Mouse (Mus musculus) heart, adult 8-10 months (tissue): ENCODE results near the gene Gabarapl2. TPM values are rescaled to one million over a fixed set of nuclear protein-coding genes. Genes with fewer than 3 reads are reported as not detected.

Experiments used
- DNase-seq: peaks from one replicate; pipeline ENCODE4 v3.0.0; 2022; ENCODE audit warnings: low spot score
- total RNA-seq, 4 experiments: library from RNA; stranded (reverse); gene quantifications; 2 replicates each; pipeline ENCODE4 v1.2.4; 2022

Gene Gabarapl2
- total RNA-seq, 4 experiments from 2014 or later, result 121 to 131 (median 122) TPM

- DNase-seq, result no peak
Measured at GRCm38 (mm10) chr8:111967246-111967870, 26.9 kb downstream of the Gabarapl2 start.

- DNase-seq, result no peak
Measured at GRCm38 (mm10) chr8:111968541-111968940, 28.0 kb downstream of the Gabarapl2 start.

DNA sequence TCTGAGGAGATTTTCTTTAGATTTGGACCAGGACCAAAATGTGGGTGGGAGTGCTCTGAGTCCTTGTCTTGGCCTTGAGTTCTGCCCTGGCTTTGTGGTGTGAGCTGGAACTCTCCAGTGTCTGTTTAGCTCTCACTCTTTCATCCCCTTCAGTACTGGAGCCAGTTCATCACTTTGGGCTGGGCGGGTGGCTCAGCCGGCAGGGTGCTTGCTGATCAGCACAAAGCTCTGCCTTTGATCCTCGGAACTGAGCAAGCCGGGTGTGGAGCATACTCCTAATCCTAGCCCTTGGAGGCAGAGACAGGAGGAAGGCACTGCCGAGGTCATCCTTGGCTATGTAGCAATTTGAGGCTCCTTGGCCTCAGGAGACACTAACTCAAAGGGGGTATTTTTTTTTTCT lies 28.5 kb downstream of the Gabarapl2 start:
- DNase-seq, result no peak

DNA sequence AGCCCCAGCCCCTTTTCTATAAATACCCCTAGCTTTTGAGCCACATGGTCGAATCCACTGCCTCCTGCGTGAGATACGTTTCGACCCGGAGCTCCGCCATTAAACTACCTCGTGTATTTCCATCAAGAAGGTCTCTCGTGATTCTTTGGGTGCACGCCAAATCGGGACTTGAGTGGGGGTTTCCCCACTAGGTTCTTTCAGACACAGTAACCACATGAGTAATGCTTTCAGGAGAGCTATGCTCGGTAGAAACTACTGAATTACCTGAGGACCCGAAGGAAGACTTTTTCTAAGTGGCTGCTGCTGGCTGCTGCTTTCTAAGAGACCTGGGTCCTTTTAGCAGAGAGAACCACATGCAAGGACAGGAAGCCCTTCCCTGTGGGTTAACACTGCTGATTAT lies 33.6 kb downstream of the Gabarapl2 start:
- no peak for DNase-seq

- no peak for DNase-seq
Measured at GRCm38 (mm10) chr8:111975706-111976105, 35.2 kb downstream of the Gabarapl2 start.

DNA sequence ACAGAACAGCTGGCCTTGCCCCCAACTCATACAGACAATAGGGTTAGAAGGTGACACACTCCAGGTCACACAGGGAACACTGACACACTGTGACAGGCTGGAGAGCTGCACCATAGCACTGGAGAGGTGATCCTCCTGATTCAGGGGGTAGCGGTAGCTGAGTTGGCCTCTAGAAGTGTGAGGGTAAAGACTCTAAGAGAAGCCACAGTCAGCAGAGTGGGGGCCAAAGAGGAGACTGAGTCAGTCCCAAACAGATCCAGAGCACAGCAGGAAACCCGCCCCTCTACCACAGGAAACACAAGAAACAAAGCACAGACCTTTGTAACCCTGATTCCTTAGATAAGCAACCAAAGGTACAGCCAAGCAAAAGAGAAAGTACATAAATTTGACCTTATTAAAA lies 35.8 kb downstream of the Gabarapl2 start:
- no peak for DNase-seq

DNA sequence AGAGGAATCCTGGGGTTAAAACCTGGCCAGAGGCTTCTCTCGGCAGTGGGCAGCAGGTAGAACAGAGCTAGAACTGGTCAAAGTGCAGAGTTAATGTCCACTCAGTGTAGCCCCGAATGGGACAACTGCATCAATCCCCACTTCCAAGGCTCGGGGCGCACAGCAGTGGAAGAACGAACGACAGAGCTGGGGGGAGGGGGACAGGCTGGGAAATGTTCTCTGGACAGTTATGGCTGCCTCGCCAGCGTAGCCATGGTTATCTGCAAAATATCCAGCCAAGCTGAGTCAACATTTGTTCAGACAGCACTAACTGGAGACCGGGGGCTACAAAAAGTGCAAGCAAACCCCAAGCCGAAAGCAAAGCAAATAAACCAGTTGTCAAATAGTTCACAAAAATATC lies 37.6 kb downstream of the Gabarapl2 start:
- no peak for DNase-seq

GRCm38 (mm10) chr8:111982116-111982515 lies 41.6 kb downstream of the Gabarapl2 start:
- no peak for DNase-seq

DNA sequence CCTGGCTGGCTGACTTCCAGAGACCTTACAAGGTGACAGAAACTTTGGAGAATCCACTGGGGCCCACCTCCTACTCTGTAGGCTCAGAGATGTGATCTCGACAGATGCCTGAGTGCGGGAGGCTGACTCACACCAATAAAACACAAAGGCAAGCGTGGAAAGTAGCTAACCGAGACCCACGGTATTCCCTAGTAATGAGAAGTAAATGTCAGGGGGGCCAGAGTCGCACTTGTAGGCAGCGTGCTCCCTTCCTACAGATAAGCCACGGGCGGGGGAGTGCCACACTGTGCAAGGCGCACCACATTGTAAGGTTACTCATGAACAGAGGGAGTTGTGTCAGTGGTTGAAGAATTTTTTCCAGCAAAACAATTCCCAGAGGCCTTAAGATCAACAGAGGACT lies 44.0 kb downstream of the Gabarapl2 start:
- DNase-seq, result no peak

DNA sequence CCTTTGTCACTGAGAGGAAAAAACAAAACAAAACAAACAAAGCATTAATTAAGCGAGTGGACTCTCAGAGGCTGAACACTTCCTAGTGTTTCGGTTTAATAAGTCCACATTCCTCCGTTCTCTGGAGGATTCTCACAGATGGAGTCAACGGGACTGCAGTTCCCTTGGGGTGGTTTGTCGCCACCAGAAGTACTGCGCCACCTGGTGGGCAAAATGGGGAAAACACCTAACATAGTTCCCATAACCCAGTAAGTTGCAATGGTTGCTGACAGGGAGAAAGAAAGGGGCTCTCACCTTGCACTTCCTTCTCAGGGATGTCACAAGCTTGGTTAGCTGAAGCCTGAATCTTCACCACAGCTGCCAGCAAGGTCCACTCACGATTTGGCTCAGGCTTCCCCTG lies 49.4 kb downstream of the Gabarapl2 start:
- DNase-seq, result peak; percentile 78

DNA sequence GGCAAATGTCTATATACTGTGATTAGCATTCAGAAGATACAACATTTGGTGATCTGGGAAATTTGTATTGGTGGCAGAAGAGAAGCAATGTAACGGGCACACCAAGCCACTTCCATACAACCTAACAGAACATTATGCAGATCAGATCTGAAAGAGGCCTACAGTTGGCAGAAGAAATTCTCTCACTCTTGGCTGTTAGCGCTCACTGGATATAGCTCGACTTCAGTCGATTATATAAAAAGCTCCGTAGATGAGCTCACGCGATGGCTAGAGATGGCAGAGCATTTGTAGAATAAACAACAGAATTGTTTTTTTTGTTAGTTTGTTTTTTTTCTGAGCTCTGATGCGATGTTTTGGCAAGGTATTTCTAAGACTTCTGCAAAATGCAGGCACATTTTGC lies 50.8 kb downstream of the Gabarapl2 start:
- DNase-seq, result no peak

- DNase-seq, result peak; percentile 85
Measured at GRCm38 (mm10) chr8:111992013-111992702, 51.7 kb downstream of the Gabarapl2 start, which contains the start of gene Adat1. TSS of gene Adat1 (minus strand) at chr8:111992302.

DNA sequence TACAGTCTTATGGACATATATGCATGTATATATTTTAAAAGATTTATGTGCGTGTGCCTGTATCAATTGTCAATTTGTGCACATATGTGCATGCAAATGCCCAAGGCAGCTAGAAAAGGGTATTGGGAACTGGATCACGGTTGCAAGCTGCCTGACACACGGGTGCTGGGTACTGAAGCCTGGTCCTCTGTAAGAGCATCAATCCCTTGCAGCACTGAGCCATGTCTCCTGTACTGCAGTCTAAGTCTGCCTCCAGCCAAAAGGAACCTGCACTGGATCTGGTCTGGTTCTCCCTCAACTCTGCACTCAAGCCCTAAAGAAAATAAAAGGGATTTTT lies 52.2 kb downstream of the Gabarapl2 start:
- no peak for DNase-seq

Other genes with a start within 250 kb of the Gabarapl2 start
- not detected for gene Ctrb1, start 249.7 kb upstream of the Gabarapl2 start, total RNA-seq
- gene Bcar1, start 196.9 kb upstream of the Gabarapl2 start, total RNA-seq, result 10 to 100 TPM; 18.5 to 21.8 (median 19.5) TPM
- gene Cfdp1, start 86.4 kb upstream of the Gabarapl2 start, total RNA-seq, result 10 to 100 TPM; 27.4 to 37.6 (median 32.7) TPM
- 1 to 10 TPM; 2.5 to 3.6 (median 2.6) TPM for gene Tmem170, start 64.0 kb upstream of the Gabarapl2 start, total RNA-seq
- gene Chst5, start 30.3 kb upstream of the Gabarapl2 start, total RNA-seq, result not detected
- gene Tmem231, start 6.8 kb upstream of the Gabarapl2 start, total RNA-seq, result 1 to 10 TPM; 2.1 to 2.7 (median 2.4) TPM
- 1 to 10 TPM; 1.5 to 2.1 (median 1.8) TPM for gene Adat1, start 51.6 kb downstream of the Gabarapl2 start, total RNA-seq
- 100 to 1,000 TPM; 106 to 113 (median 110) TPM for gene Kars, start 70.6 kb downstream of the Gabarapl2 start, total RNA-seq
- 10 to 100 TPM; 11.0 to 12.7 (median 11.3) TPM for gene Terf2ip, start 70.7 kb downstream of the Gabarapl2 start, total RNA-seq
- under 1 TPM in 2 of 4 experiments, not detected in 2; 0.22 to 0.57 TPM for gene Gm6793, start 74.3 kb downstream of the Gabarapl2 start, total RNA-seq